Mouse (Mus musculus) cerebellum, adult 2 months (tissue): ENCODE measurements around the gene 1700037H04Rik.

Experiments
- CTCF ChIP-seq: fragments of 200-500 bp; IDR thresholded peaks from 2 replicates; pipeline ENCODE4 v1.5.1; 2011; ENCODE audit warnings: low read depth, mild to moderate bottlenecking, control low read depth, low read length, moderate library complexity, borderline replicate concordance; ENCODE audit not compliant: insufficient read depth
- POLR2A ChIP-seq: fragments of 200-500 bp; IDR thresholded peaks from 2 replicates; pipeline ENCODE4 v1.6.1; 2011; ENCODE audit warnings: low read length, control low read depth, borderline replicate concordance; ENCODE audit not compliant: insufficient read depth

DNA sequence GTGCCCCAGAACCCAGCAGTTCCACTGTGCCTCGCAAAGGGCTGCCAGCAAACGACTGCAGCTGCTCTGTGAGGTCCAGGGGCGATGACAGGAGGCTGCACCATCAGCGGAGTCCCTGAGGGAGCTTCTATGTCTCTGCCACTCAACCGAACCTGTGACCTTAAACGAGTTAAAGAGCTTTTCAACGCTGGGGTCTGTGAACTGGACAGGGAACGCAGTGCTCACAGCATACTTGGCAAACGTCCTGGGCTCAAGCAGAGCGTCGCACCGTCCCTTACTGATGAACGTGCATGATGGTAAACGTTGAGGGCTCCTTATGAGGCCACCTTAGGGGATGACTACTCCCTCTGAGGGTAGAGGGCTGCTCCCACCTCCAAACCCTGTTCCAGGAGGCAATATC, 26.5 kb upstream of the 1700037H04Rik start:
- TF ChIP-seq CTCF (no peak), POLR2A (no peak)
